Mouse (Mus musculus): ENCODE results near the gene Gm10309. TPM values are rescaled to one million over a fixed set of nuclear protein-coding genes. Genes with fewer than 3 reads are reported as not detected.

Gene Gm10309
- total and polyA plus RNA-seq, 3 experiments, result 0.17 to 0.53 TPM; not detected in 1

DNA sequence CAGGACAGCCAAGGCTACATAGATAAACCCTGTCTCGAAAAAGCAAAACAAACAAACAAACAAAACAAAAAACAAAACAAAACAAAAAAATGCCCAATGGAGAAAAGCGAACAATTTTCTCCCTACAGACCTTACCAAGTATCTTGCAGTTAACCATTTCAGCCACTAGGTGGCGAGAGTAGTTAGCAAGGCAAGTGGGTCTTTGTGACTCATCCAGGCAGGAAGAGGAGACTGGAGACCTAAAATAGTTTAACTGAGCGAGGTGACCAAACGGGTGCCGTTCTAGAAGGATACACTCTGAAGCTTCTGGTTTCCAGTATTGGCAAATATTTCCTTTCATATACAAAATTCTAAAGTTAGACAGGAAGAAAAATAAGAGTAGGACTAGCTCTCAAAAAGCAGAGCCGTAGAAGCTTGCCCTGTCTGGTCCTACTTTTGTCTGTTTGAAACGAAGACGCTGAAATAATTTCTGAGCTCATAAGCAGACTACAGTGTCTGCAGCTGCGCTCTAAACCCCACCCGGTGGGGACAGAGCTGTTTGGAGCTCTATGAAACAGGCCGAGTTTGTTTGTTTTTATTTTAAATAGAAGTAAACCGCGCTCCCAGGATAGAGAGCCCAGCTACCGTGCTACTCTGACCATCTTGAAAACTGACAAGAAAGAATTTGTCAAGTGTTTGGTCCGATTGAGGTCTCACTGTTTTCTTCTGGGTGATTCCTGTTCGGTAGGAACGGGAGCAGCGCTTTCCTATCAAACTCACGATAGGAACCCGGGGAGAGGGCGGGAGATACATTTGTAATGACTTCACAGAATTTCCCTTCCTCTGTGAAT is 31.0 kb upstream of the Gm10309 start (continued):
- TF ChIP-seq MEF2A (IDR thresholded peaks at IDR 0.05; ENCODE audit: borderline replicate concordance, low read depth, low read length) (peak; percentile 72; the same call in 1 of the 2 replicates), GABPA (IDR thresholded peaks at IDR 0.05; ENCODE audit: insufficient replicate concordance, low read depth, low read length) (no peak), MAX (IDR thresholded peaks at IDR 0.05; ENCODE audit: low read length) (no peak), RCOR1 (conservative IDR thresholded peaks at IDR 0.05; ENCODE audit: low read depth, low read length) (no peak), SMC3 (IDR thresholded peaks at IDR 0.05; ENCODE audit: low read depth, low read length) (peak; percentile 93), POLR2AphosphoS2 (IDR thresholded peaks at IDR 0.05; ENCODE audit: low read depth, low read length) (no peak), E2F4 (IDR thresholded peaks at IDR 0.05; ENCODE audit: insufficient replicate concordance, low read depth, low read length) (no peak), CTCF (conservative IDR thresholded peaks at IDR 0.05 in 1 of 2, IDR thresholded peaks at IDR 0.05 in 1 of 2; ENCODE audit: low read depth in 2 of 2, low read length in 2 of 2) (peak; percentile 84 to 92), CHD2 (IDR thresholded peaks at IDR 0.05; ENCODE audit: low read length) (no peak)

DNA sequence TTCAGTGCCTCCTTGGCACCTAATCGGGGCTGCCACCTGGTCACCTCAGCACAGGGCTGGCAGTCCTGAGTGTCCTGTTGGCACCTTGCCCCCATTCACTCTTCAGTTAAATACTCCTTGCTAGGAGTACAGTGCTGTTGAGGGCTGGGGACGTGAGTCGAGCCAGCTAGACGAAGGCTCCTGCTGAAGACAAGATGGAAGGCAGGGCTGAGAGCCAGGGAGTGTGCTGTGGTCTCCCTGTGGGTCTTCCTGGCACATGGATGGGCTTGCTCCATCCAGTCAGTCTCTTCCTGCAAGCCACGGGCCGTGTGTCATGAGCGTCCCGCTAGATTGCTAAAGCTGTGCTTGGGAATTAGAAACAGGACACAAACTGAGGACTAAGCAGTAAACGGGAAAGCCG is 30.1 kb upstream of the Gm10309 start:
- dilution Hi-C loops (cut with MboI; ENCODE audit: extremely low pct_ligation_motif_present, extremely low pct_unique_long_range_greater_than_20kb, low sequenced_read_pairs) (no loop called here), in situ Hi-C loops (cut with MboI; ENCODE audit: low pct_ligation_motif_present, low pct_unique_long_range_greater_than_20kb, low sequenced_read_pairs) (no loop called here)
- Histone ChIP-seq H3K4me1 (ENCODE audit: control insufficient read depth in 1 of 2, insufficient read depth in 2 of 2) (peaks cover 0 to 38% of the 10 kb centered on the region in 2 experiments; a peak in 2 of 4 replicates), H3K4me3 (replicated peaks in 1 of 3; ENCODE audit: low read depth in 2 of 3, low read length in 2 of 3, poor library complexity in 1 of 3) (no peak overlapping the region), H3K9ac (ENCODE audit: insufficient read depth, low read depth) (no peak overlapping the region), H3K79me2 (replicated peaks; ENCODE audit: control insufficient read depth, extremely low read depth, insufficient read depth, poor library complexity, severe bottlenecking) (no peaks in the 10 kb centered on the region), H3K27ac (ENCODE audit: insufficient read depth, low read depth) (no peak overlapping the region), H3K4me2 (ENCODE audit: insufficient read depth, low read depth, poor library complexity, severe bottlenecking) (no peak overlapping the region), H3K27me3 (replicated peaks) (no peaks in the 10 kb centered on the region), H3K36me3 (replicated peaks in 1 of 2; ENCODE audit: control insufficient read depth in 1 of 2, insufficient read depth in 1 of 2, low read length in 1 of 2) (peaks cover 2 to 36% of the 10 kb centered on the region in 2 experiments), H3K9me3 (replicated peaks; ENCODE audit: low read length) (no peaks in the 10 kb centered on the region)
- DNase-seq (ENCODE audit: extremely low read depth), result no peak
- TF ChIP-seq PAX5 (IDR thresholded peaks at IDR 0.05; ENCODE audit: low read length), result no peak
- TF ChIP-seq NELFE (IDR thresholded peaks at IDR 0.05; ENCODE audit: low read depth, low read length), result no peak
- no peak for TF ChIP-seq MAFK (IDR thresholded peaks at IDR 0.05; ENCODE audit: insufficient replicate concordance, low read length)
- no peak for TF ChIP-seq NRF1 (IDR thresholded peaks at IDR 0.05; ENCODE audit: low read depth, low read length)
- TF ChIP-seq USF2 (conservative IDR thresholded peaks at IDR 0.05; ENCODE audit: low read depth, low read length), result no peak
- no peak for TF ChIP-seq POLR2A (IDR thresholded peaks at IDR 0.05; ENCODE audit: low read depth, low read length)
- TF ChIP-seq ZMIZ1 (IDR thresholded peaks at IDR 0.05; ENCODE audit: low read depth, low read length), result no peak

- in situ Hi-C loops (cut with MboI; ENCODE audit: low pct_ligation_motif_present, low pct_unique_long_range_greater_than_20kb, low sequenced_read_pairs), result no loop called here
- no peak for DNase-seq (ENCODE audit: extremely low read depth)
- no peak overlapping the region for H3K9ac ChIP-seq (ENCODE audit: insufficient read depth, low read depth)
- peaks cover 0 to 45% of the 10 kb centered on the region in 2 experiments; a peak in 2 of 4 replicates for H3K4me1 ChIP-seq (ENCODE audit: control insufficient read depth in 1 of 2, insufficient read depth in 2 of 2)
- TF ChIP-seq POLR2AphosphoS2 (IDR thresholded peaks at IDR 0.05; ENCODE audit: low read depth, low read length), result no peak
- dilution Hi-C loops (cut with MboI; ENCODE audit: extremely low pct_ligation_motif_present, extremely low pct_unique_long_range_greater_than_20kb, low sequenced_read_pairs), result no loop called here
- H3K9me3 ChIP-seq (replicated peaks; ENCODE audit: low read length), result no peaks in the 10 kb centered on the region
- no peak overlapping the region for H3K4me2 ChIP-seq (ENCODE audit: insufficient read depth, low read depth, poor library complexity, severe bottlenecking)
- no peak overlapping the region for H3K4me3 ChIP-seq (replicated peaks in 1 of 3; ENCODE audit: low read depth in 2 of 3, low read length in 2 of 3, poor library complexity in 1 of 3)
- no peaks in the 10 kb centered on the region for H3K79me2 ChIP-seq (replicated peaks; ENCODE audit: control insufficient read depth, extremely low read depth, insufficient read depth, poor library complexity, severe bottlenecking)
- no peak overlapping the region for H3K27ac ChIP-seq (ENCODE audit: insufficient read depth, low read depth)
- H3K27me3 ChIP-seq (replicated peaks), result no peaks in the 10 kb centered on the region
- peaks cover 0 to 33% of the 10 kb centered on the region in 2 experiments for H3K36me3 ChIP-seq (replicated peaks in 1 of 2; ENCODE audit: control insufficient read depth in 1 of 2, insufficient read depth in 1 of 2, low read length in 1 of 2)
Observed at GRCm38 (mm10) chr17:86533549-86533851, 28.5 kb upstream of the Gm10309 start.
